Mouse (Mus musculus) intestine, embryonic 16.5 days (tissue): ENCODE results near the gene Plcd3. TPM values are rescaled to one million over a fixed set of nuclear protein-coding genes. Genes with fewer than 3 reads are reported as not detected.

ENCODE experiments used
- ATAC-seq: fragments of 200-750 bp; cut with Nextera tagmentation; 2 replicates; pipeline ENCODE4 v1.8.0; 2017; ENCODE audit warnings: moderate TSS enrichment, moderate library complexity
- H3K27ac ChIP-seq: fragments of 300-500 bp; sonication (generic); 2 replicates; pipeline ENCODE4 v1.5.1; 2014; ENCODE audit warnings: mild to moderate bottlenecking, low read length
- H3K27me3 ChIP-seq: fragments of 300-500 bp; sonication (generic); replicated peaks from 2 replicates; pipeline ENCODE4 v1.6.1; 2014; ENCODE audit warnings: low read length, control low read depth, mixed read lengths; ENCODE audit not compliant: control insufficient read depth, insufficient read depth
- H3K36me3 ChIP-seq: fragments of 300-500 bp; sonication (generic); 2 replicates; pipeline ENCODE4 v1.6.1; 2014; ENCODE audit warnings: low read length, control low read depth; ENCODE audit not compliant: control insufficient read depth, insufficient read depth
- H3K4me1 ChIP-seq: fragments of 300-500 bp; sonication (generic); 2 replicates; pipeline ENCODE4 v1.6.1; 2014; ENCODE audit warnings: low read length, control low read depth, mixed read lengths; ENCODE audit not compliant: control insufficient read depth, insufficient read depth
- H3K4me2 ChIP-seq: fragments of 300-500 bp; sonication (generic); 2 replicates; pipeline ENCODE4 v1.6.1; 2014; ENCODE audit warnings: low read depth, low read length, control low read depth
- H3K4me3 ChIP-seq: fragments of 300-500 bp; sonication (generic); 2 replicates; pipeline ENCODE4 v1.5.1; 2014; ENCODE audit warnings: mild to moderate bottlenecking, low read length
- H3K9ac ChIP-seq: fragments of 300-500 bp; sonication (generic); 2 replicates; pipeline ENCODE4 v1.6.1; 2014; ENCODE audit warnings: low read depth, low read length
- H3K9me3 ChIP-seq: fragments of 300-500 bp; sonication (generic); 2 replicates; pipeline ENCODE4 v1.6.1; 2016; ENCODE audit warnings: low read length, control low read depth; ENCODE audit not compliant: control insufficient read depth
- WGBS: fragments of 180-500 bp; shearing (Covaris S2); extraction: QIAGEN DNeasy Blood & Tissue Kit; methylation state at CpG from one replicate; pipeline ENCODE4 v1.1.7; 2014; 5-methylcytosine and 5-hydroxymethylcytosine counted together
- polyA plus RNA-seq: library from polyadenylated mRNA; unstranded; fragments of >200 nt; fragmentation: Nextera tagmentation; extraction: Ambion mirVana; gene quantifications from 2 replicates; pipeline ENCODE4 v1.2.1, GENCODE M21; 2015

The Plcd3 gene
- polyA plus RNA-seq, 1 experiment from 2014 or later, result 2.3 TPM

GRCm38 (mm10) chr11:103020713-103021335 is 80.6 kb downstream of the Plcd3 start:
- 64% methylated on average over 3 of the region's 3 CpGs for WGBS
- no peak overlapping the region for H3K9ac ChIP-seq
- peaks cover 9% of the 10 kb centered on the region for H3K4me1 ChIP-seq
- no peak overlapping the region for H3K4me3 ChIP-seq
- no peak for ATAC-seq
- H3K4me2 ChIP-seq, result no peak overlapping the region
- H3K36me3 ChIP-seq, result no peaks in the 10 kb centered on the region
- no peaks in the 10 kb centered on the region for H3K9me3 ChIP-seq
- no peaks in the 10 kb centered on the region for H3K27me3 ChIP-seq
- no peak overlapping the region for H3K27ac ChIP-seq

Other genes starting within 250 kb of the Plcd3 start
- gene Eftud2, start 220.7 kb downstream of the Plcd3 start, polyA plus RNA-seq, result 123 and 140 TPM in 2 replicates
- gene Ccdc103, start 220.5 kb downstream of the Plcd3 start, polyA plus RNA-seq, result 0.26 and 0.91 TPM in 2 replicates
- gene Fam187a, start 216.5 kb downstream of the Plcd3 start, polyA plus RNA-seq, result not detected in 2 replicates
- 0.09 and 0.38 TPM in 2 replicates for gene Gfap, start 200.7 kb downstream of the Plcd3 start, polyA plus RNA-seq
- 6.8 and 7.4 TPM in 2 replicates for gene Kif18b, start 176.5 kb downstream of the Plcd3 start, polyA plus RNA-seq
- 0.53 and 2.3 TPM in 2 replicates for gene C1ql1, start 155.0 kb downstream of the Plcd3 start, polyA plus RNA-seq
- 55.9 and 59.6 TPM in 2 replicates for gene Nmt1, start 73.5 kb downstream of the Plcd3 start, polyA plus RNA-seq
- gene Dcakd, start 73.3 kb downstream of the Plcd3 start, polyA plus RNA-seq, result 91.5 and 92.7 TPM in 2 replicates
- gene Acbd4, start within 50 bp of the Plcd3 start, polyA plus RNA-seq, result 30.4 and 32.5 TPM in 2 replicates
- gene Hexim1, start 14.6 kb upstream of the Plcd3 start, polyA plus RNA-seq, result 4.2 and 4.6 TPM in 2 replicates
- 5.8 TPM in 2 replicates for gene Hexim2, start 30.8 kb upstream of the Plcd3 start, polyA plus RNA-seq
- gene Fmnl1, start 69.4 kb upstream of the Plcd3 start, polyA plus RNA-seq, result 2.2 and 2.3 TPM in 2 replicates
- gene 1700023F06Rik, start 106.9 kb upstream of the Plcd3 start, polyA plus RNA-seq, result 0.57 and 0.83 TPM in 2 replicates
- gene Spata32, start 116.8 kb upstream of the Plcd3 start, polyA plus RNA-seq, result not detected in 2 replicates
- gene Map3k14, start 165.8 kb upstream of the Plcd3 start, polyA plus RNA-seq, result 3.1 TPM in 2 replicates